Mouse (Mus musculus): ENCODE data around the gene Tma7.

- TF ChIP-seq EP300 (IDR thresholded peaks at IDR 0.05; ENCODE audit: insufficient read depth, low read depth, low read length) (no peak), CTCF (IDR thresholded peaks at IDR 0.05; ENCODE audit: low read depth, low read length) (no peak)
Measured at GRCm38 (mm10) chr9:109028919-109029318, 53.5 kb downstream of the Tma7 start.

All from ES-Bruce4 (cell line).